Mouse (Mus musculus) CH12.LX (cell line): ENCODE data around the gene Tubb5.

Experiments used
- CHD2 ChIP-seq: IDR thresholded peaks from 2 replicates; pipeline ENCODE4 v1.6.1; 2011; ENCODE audit warnings: low read length, improper control_type of control experiment
- CTCF ChIP-seq, 2 experiments: IDR thresholded peaks in 1 of 2; conservative IDR thresholded peaks in 1 of 2; 2 replicates each; pipeline ENCODE4 v1.5.1; 2011 to 2012; ENCODE audit warnings: low read depth in 2 of 2, low read length in 2 of 2, improper control_type of control experiment in 1 of 2, inconsistent platforms in 1 of 2, mild to moderate bottlenecking in 1 of 2, moderate library complexity in 1 of 2
- E2F4 ChIP-seq: IDR thresholded peaks from 2 replicates; pipeline ENCODE4 v1.6.1; 2011; ENCODE audit warnings: low read depth, low read length, improper control_type of control experiment; ENCODE audit not compliant: insufficient replicate concordance
- ELF1 ChIP-seq: IDR thresholded peaks from 2 replicates; pipeline ENCODE4 v1.6.1; 2014; ENCODE audit warnings: low read depth, mild to moderate bottlenecking, inconsistent platforms, low read length, improper control_type of control experiment
- ETS1 ChIP-seq: conservative IDR thresholded peaks from 2 replicates; pipeline ENCODE4 v1.6.1; 2012; ENCODE audit warnings: low read depth, mild to moderate bottlenecking, inconsistent platforms, low read length, improper control_type of control experiment, moderate library complexity
- HCFC1 ChIP-seq: IDR thresholded peaks from 2 replicates; pipeline ENCODE4 v1.6.1; 2012; ENCODE audit warnings: low read depth, mild to moderate bottlenecking, inconsistent platforms, low read length, improper control_type of control experiment
- KAT2A ChIP-seq: IDR thresholded peaks from 2 replicates; pipeline ENCODE4 v1.6.1; 2012; ENCODE audit warnings: low read length, improper control_type of control experiment, inconsistent platforms; ENCODE audit not compliant: insufficient replicate concordance
- MAX ChIP-seq: IDR thresholded peaks from 2 replicates; pipeline ENCODE4 v1.6.1; 2011; ENCODE audit warnings: low read length, improper control_type of control experiment
- POLR2A ChIP-seq: IDR thresholded peaks from 2 replicates; pipeline ENCODE4 v1.6.1; 2011; ENCODE audit warnings: low read depth, mild to moderate bottlenecking, improper control_type of control experiment, low read length
- TCF12 ChIP-seq: IDR thresholded peaks from 2 replicates; pipeline ENCODE4 v1.6.1; 2014; ENCODE audit warnings: low read depth, mild to moderate bottlenecking, inconsistent platforms, low read length, improper control_type of control experiment
- USF1 ChIP-seq: IDR thresholded peaks from 2 replicates; pipeline ENCODE4 v1.6.1; 2014; ENCODE audit warnings: low read depth, mild to moderate bottlenecking, inconsistent platforms, low read length, improper control_type of control experiment

DNA sequence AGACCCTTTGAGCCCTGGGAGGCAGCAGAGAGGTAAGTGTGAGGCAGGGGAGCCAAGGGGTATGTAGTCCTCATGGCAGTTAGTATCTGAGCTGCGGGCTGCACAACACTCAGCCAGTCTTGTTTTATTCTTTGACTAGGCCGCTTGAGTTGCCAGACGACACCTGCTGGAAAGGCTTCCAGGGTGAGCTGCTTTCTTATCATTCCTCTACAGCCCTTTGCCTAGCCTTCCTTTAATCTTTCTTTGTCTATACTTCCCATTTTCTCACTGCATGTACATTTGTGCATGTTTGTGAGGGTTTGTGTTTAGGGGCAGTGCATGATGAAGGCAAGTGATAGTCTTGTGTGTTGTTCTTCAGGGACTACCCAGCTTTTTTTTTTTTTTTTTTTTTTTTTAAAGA lies 12.9 kb upstream of the Tubb5 start:
- TF ChIP-seq E2F4 (no peak), TCF12 (no peak), USF1 (no peak), MAX (no peak), CHD2 (no peak), ELF1 (no peak), ETS1 (no peak), CTCF (conservative IDR thresholded peaks at IDR 0.05 in 1 of 2, IDR thresholded peaks at IDR 0.05 in 1 of 2; ENCODE audit: low read depth in 2 of 2, low read length in 2 of 2) (no peak), KAT2A (no peak), HCFC1 (no peak), POLR2A (no peak)
